Mouse (Mus musculus): ENCODE results near the gene Neurl2.
"Not testable (repeated sequence)": the region's sequence is repeated elsewhere in the genome, so short reads cannot be mapped to it uniquely, and the experiment has no call there.

The Neurl2 gene

DNA sequence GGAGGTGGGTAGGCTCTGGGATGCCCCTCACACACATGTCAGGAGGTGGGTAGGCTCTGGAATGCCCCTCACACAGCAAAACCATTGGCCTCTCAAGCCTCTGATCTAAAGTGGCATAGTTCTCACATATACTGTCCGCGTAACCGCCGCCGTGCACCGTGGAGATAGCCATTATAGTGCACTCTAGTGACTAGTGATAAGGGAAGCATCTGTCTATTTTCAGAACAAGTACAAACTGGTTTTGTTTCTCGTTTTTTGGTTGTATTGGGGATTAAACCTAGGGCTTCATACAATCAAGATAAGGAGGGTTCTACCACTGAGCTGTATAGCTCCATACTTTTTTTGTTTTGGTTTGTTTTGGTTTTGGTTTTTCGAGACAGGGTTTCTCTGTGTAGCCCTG, 17.4 kb downstream of the Neurl2 start:
- DNase-seq (ENCODE audit: low spot score), result no peak

GRCm38 (mm10) chr2:164815348-164815747, 17.9 kb downstream of the Neurl2 start:
- no peak for DNase-seq (ENCODE audit: low spot score)

- no peak for DNase-seq (ENCODE audit: low spot score)
These were observed 19.7 kb downstream of the Neurl2 start for GRCm38 (mm10) chr2:164813557-164813956.

GRCm38 (mm10) chr2:164806614-164807013, 26.6 kb downstream of the Neurl2 start:
- DNase-seq (ENCODE audit: low spot score), result no peak

DNA sequence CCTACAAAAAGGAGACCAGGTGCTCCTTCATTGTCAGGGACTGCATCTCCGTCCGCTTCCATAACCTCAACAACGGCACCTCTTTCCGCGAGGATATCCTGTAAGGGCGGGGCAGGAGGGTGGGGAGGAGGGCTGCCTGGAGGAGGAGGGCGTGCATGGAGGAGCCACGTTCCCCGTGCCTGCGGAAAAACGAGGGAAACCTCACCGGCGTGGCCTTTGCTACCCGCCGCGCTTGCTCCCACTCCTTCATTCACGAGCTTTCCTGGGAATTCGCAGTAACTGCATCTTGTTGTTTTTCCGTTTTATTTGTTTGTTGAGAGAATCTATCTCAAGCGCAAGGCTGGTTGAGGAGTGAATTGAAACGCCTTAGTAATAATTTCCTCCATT, 27.9 kb downstream of the Neurl2 start:
- no peak for DNase-seq (ENCODE audit: low spot score)

- DNase-seq (ENCODE audit: low spot score), result peak; percentile 99
These were observed 28.5 kb downstream of the Neurl2 start, which contains the start of the genes Acot8 and Zswim3 for GRCm38 (mm10) chr2:164804533-164805331. Acot8 (minus strand) TSS chr2:164804882. Zswim3 (plus strand) TSS chr2:164805098.

DNA sequence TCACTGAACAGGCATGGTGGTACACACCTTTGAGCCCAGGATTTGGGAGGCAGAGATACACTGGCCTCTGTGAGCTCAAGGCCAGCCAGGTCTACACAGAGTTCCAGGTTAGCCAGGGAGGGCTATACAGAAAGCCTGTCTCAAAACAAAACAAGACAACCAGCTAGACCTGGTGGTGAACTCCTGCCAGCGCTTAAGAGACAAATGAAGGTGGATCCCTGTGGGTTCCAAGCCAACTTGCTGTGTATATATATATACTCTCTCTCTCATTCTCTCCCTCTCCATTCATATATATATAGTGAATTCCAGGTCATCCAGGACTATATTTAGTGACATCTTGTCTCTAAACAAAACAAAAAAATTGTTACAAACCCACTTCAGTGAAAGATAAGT, 29.3 kb downstream of the Neurl2 start:
- no peak for DNase-seq (ENCODE audit: low spot score)

DNA sequence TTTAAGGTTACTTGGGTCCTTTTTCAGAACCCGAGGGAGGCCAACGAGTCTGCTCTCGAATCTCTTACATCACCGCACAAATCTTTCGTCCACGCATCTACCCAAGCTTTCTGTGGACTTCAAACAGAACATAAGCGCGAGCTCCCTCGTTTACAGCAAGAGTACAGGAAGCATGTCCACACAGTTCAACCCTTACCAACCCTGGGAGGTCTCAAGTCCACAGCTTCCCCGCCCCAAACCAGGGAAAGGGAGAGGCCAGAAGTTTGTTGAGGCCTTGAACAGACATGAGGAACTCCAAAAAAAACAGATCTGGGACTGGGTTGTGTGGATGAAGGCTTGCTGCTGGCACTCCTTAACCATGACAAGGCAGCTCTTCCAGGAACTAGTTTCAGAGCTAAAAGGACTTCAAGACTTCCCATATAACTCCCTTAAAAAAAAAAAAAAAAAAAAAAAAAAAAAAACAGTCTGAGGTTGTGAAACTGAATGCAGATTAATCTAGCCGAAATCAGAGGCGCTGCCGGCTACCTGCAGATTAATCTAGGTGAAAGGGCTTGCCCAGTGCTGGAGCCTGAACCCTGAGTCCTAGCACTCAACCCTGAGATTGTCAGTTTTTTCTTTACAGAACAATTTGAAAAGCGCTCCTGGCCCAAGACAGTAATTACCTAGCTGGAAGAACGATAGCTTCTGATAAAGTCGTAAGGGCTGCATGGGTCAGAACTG, 29.9 kb downstream of the Neurl2 start:
- no peak for DNase-seq (ENCODE audit: low spot score)

DNA sequence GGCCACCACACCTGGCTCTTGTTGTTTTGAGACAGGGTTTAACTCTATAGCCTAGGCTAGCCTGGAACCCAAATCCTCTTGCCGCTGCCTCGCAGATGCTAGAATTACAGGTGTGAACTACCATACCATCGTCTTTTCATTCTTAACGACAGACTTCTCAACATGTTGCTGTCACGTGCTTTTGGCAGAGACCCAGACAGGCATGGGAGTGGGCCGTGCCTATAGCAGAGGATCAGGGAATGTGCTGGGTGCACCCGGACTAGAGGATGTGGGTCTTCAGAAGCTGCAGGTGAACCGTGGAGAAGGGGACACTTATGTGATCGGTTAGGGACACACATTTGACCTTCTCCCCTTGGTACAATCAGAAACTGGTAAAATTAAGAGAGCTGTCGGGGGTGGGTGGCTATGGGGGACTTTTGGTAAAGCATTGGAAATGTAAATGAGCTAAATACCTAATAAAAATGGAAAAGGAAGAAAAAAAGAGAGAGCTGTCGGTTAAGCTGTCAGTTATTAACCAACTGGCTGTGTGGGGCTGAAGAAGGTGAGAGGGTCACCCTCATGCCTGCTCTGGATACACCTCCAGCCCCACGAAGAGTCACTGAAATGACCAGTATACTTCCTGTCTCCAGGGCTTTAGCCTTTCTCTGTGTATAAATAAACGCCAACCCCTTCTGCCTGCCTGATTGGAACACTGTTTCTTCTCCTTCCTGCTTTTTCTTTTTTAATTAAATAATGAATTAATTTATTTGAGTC, 32.8 kb downstream of the Neurl2 start:
- DNase-seq (ENCODE audit: low spot score), result no peak

- DNase-seq (ENCODE audit: low spot score), result not testable (repeated sequence)
These were observed 34.7 kb downstream of the Neurl2 start for GRCm38 (mm10) chr2:164798554-164798953.

DNA sequence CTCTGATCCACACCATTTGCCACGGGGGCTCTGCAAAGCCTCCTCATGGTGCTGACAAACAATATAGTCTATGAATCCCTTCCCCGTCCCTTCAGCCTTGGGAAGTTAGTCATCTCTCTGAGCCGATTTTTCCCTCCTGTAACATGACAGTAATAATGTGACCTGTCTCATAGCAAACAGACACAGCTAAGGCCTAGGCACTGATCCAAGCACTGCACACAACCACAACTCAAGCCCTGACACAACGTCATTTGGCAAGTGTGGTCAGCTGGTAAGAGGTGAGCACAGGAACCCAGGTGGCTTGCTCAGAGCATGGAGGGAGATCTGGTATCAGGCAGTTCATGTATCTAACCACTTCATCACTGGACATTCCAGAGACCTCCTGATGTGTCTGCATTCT, 37.4 kb downstream of the Neurl2 start:
- DNase-seq (ENCODE audit: low spot score), result no peak

- peak; percentile 93 for DNase-seq (ENCODE audit: low spot score)
These were observed 39.0 kb downstream of the Neurl2 start for GRCm38 (mm10) chr2:164794293-164794692.

DNA sequence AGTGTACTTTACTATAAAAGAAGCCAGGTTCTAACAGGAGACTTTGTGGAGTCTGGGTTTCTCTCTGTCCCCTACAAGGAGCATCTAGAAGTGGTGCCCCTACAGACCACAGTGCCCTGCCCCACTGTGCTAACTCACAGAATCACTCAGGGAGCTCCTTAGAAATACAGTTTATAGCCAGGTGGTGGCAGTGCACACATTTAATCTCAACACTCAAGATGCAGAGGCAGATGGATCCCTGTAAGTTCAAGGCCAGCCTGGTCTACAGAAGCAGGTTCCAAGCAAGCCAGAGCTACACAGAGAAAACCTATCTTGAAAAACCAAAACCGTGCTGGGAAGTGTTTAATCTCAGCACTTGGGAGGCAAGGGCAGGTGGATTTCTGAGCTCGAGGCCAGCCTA, 39.5 kb downstream of the Neurl2 start:
- DNase-seq (ENCODE audit: low spot score), result no peak

GRCm38 (mm10) chr2:164793236-164793635, 40.0 kb downstream of the Neurl2 start:
- peak; percentile 70 for DNase-seq (ENCODE audit: low spot score)

DNA sequence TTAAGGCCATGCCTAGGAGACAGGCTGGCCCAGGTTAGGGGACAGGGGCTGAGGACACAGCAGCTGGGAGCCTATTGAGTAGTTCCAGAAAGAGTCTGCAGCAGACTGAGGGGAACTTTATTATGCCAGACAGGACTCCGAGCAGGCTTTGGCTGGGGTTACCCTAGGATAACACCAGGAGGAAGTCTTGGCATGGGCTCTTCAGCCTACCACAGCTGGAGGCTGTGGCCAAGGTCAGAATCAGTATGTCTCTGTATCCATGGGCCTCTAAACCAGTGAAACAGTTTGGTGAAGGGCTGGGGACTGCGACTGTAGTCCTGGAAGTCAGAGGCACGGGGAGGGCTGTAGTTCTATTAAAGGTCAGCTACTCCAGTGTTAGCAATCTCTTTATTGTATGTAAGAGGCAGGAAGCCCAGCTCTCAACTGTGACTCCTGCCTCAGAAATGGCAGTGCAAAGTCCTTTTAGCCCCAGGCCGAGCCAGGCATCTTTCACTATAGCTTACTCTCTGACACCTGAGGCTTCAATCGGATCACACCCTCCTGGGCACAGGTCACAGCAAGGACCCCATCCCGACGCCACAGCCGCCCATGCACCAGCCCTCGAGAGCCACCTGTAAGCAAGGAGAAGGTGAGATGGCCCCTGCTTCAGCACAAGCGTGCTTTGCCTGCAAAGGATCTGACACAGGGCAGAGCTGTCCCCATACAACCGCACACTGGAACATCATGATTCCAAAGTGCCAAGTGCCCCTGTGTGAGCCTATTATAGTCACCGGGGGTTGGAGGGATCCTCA, 40.7 kb downstream of the Neurl2 start:
- no peak for DNase-seq (ENCODE audit: low spot score)

DNA sequence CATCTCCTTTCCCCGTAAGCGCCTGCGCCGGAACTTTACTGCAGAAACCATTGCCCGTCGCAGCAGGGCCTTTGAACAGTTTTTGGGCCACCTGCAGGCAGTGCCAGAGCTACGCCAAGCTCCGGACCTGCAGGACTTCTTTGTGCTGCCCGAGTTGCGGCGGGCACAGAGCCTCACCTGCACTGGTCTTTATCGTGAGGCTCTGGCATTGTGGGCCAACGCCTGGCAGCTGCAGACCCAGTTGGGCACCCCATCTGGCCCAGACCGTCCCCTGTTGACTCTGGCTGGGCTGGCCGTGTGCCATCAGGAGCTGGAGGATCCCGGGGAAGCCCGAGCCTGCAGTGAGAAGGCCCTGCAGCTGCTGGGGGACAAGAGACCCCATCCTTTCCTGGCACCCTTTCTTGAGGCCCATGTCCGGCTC, 41.4 kb downstream of the Neurl2 start:
- DNase-seq (ENCODE audit: low spot score), result no peak

GRCm38 (mm10) chr2:164790451-164790850, 42.8 kb downstream of the Neurl2 start:
- DNase-seq (ENCODE audit: low spot score), result peak; percentile 87

GRCm38 (mm10) chr2:164788411-164788810, 44.8 kb downstream of the Neurl2 start:
- DNase-seq (ENCODE audit: low spot score), result no peak

DNA sequence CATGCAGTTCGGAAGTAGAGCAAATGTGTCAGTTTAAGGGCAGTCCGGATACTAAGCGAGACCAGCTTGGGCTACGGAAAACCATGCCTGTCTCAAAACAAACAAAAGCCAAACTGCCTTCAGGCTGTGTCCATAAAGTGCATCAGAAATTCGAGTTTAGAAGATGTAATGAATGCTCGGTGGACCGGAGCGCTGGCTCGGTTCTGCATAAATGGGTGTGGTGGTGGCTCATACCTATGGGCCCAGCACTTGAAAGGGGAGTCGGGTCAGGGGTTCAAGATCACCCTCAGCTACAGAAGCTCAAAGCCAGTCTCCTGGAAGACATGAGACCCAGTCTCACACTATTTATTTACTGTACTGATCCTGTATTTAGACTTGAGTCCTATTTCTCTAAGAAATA, 45.5 kb downstream of the Neurl2 start:
- DNase-seq (ENCODE audit: low spot score), result no peak

GRCm38 (mm10) chr2:164787032-164787431, 46.2 kb downstream of the Neurl2 start:
- no peak for DNase-seq (ENCODE audit: low spot score)

- DNase-seq (ENCODE audit: low spot score), result no peak
These were observed 46.8 kb downstream of the Neurl2 start for GRCm38 (mm10) chr2:164786388-164786885.
